Comparison of ENCODE assay signal across 15 mouse cellular contexts in the genomic region with DNA sequence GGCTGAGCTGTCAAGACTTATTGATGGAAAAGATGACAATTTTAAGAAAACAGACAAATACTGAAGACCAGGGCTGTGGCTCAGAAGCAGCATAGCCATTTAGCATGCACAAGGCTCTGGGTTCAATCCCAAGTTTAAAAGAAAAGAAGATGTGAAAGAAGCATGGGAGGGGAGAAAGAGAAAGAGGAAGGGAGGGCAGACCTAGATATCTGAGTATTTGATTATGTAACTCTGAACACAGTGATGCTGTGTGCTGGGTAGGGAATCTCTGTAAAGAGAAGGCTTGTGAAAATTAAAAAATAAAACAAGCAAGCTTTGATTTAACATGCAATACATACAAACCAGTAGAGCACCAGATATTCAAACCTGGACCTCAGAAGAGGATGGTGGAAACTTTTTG.
"Had no signal": no experiment of that assay in that cellular context is flagged by ENCODE, and none has a peak within 500 bp of the region (broad histone marks: within the 10 kb centered on the region; RNA-seq: fewer than 3 reads in every experiment).

No protein-coding gene starts in this region.

- H3K9me3 ChIP-seq: neural tube, embryonic 12.5 days; neural tube, embryonic 13.5 days; stomach, embryonic 15.5 days had no signal

- H3K36me3 ChIP-seq: neural tube, embryonic 12.5 days; neural tube, embryonic 13.5 days; stomach, embryonic 15.5 days had no signal

- H3K4me2 ChIP-seq: neural tube, embryonic 12.5 days; neural tube, embryonic 13.5 days; stomach, embryonic 15.5 days had no signal

- DNase-seq: retina, postnatal 1 day; right cerebral cortex, adult 18-20 months; right cerebral cortex, postnatal 14 days; right cerebral cortex, postnatal 25 days; right cerebral cortex, postnatal 4 days; spleen, adult 18-20 months; thymus, adult 18-20 months; thymus, postnatal 14 days; thymus, postnatal 25 days; thymus, postnatal 36 days; thymus, postnatal 4 days had no signal

- H3K4me3 ChIP-seq: neural tube, embryonic 12.5 days; neural tube, embryonic 13.5 days; stomach, embryonic 15.5 days had no signal

- H3K27me3 ChIP-seq: neural tube, embryonic 12.5 days; neural tube, embryonic 13.5 days; stomach, embryonic 15.5 days had no signal

- H3K4me1 ChIP-seq: neural tube, embryonic 12.5 days; neural tube, embryonic 13.5 days; stomach, embryonic 15.5 days had no signal

- H3K9ac ChIP-seq: neural tube, embryonic 12.5 days; neural tube, embryonic 13.5 days; stomach, embryonic 15.5 days had no signal

- H3K27ac ChIP-seq: neural tube, embryonic 12.5 days; neural tube, embryonic 13.5 days; stomach, embryonic 15.5 days; stomach, postnatal 0 days had no signal
